Mouse (Mus musculus) midbrain, postnatal 0 days (tissue): ENCODE data around the gene Fads1. TPM values are rescaled to one million over a fixed set of nuclear protein-coding genes. Genes with fewer than 3 reads are reported as not detected.

Experiments used
- ATAC-seq: fragments of 200-750 bp; cut with Nextera tagmentation; 2 replicates; pipeline ENCODE4 v1.8.0; 2017; ENCODE audit warnings: moderate number of reproducible peaks, mild to moderate bottlenecking, moderate TSS enrichment, moderate library complexity; ENCODE audit not compliant: low FRiP score
- DNase-seq: peaks from one replicate; pipeline ENCODE4 v3.0.0-alpha.2; 2015; ENCODE audit warnings: low spot score
- H3K27ac ChIP-seq: fragments of 300-500 bp; sonication (generic); 2 replicates; pipeline ENCODE4 v1.5.1; 2014; ENCODE audit warnings: low read depth, mild to moderate bottlenecking, low read length, mixed read lengths
- H3K27me3 ChIP-seq: fragments of 300-500 bp; sonication (generic); 2 replicates; pipeline ENCODE4 v1.6.1; 2014; ENCODE audit warnings: low read length, control low read depth, mixed read lengths; ENCODE audit not compliant: insufficient read depth
- H3K36me3 ChIP-seq: fragments of 300-500 bp; sonication (generic); 2 replicates; pipeline ENCODE4 v1.6.1; 2014; ENCODE audit warnings: low read length, control low read depth, mixed read lengths; ENCODE audit not compliant: insufficient read depth
- H3K4me1 ChIP-seq: fragments of 300-500 bp; sonication (generic); 2 replicates; pipeline ENCODE4 v1.6.1; 2014; ENCODE audit warnings: mild to moderate bottlenecking, control low read depth, antibody characterized with exemption, low read length, mixed read lengths; ENCODE audit not compliant: insufficient read depth
- H3K4me2 ChIP-seq: fragments of 300-500 bp; sonication (generic); 2 replicates; pipeline ENCODE4 v1.6.1; 2014; ENCODE audit warnings: low read depth, mild to moderate bottlenecking, low read length, mixed read lengths; ENCODE audit not compliant: poor library complexity, severe bottlenecking
- H3K4me3 ChIP-seq: fragments of 300-500 bp; sonication (generic); 2 replicates; pipeline ENCODE4 v1.5.1; 2014; ENCODE audit warnings: low read depth, mild to moderate bottlenecking, low read length, moderate library complexity
- H3K9ac ChIP-seq: fragments of 300-500 bp; sonication (generic); replicated peaks from 2 replicates; pipeline ENCODE4 v1.6.1; 2014; ENCODE audit warnings: mild to moderate bottlenecking, low read length, moderate library complexity, mixed read lengths; ENCODE audit not compliant: poor library complexity, severe bottlenecking
- H3K9me3 ChIP-seq: fragments of 300-500 bp; sonication (generic); 2 replicates; pipeline ENCODE4 v1.6.1; 2016; ENCODE audit warnings: low read length, control low read depth
- CTCF ChIP-seq: IDR thresholded peaks from 2 replicates; pipeline ENCODE4 v1.5.1; 2016; ENCODE audit warnings: antibody characterized with exemption, mild to moderate bottlenecking
- WGBS: fragments of 180-500 bp; shearing (Covaris S2); extraction: QIAGEN DNeasy Blood & Tissue Kit; methylation state at CpG from one replicate; pipeline ENCODE4 v1.1.7; 2014; 5-methylcytosine and 5-hydroxymethylcytosine counted together
- polyA plus RNA-seq: library from polyadenylated mRNA; unstranded; fragments of >200 nt; fragmentation: Nextera tagmentation; extraction: Ambion mirVana; gene quantifications from 2 replicates; pipeline ENCODE4 v1.2.1, GENCODE M21; 2015
- total RNA-seq: library from RNA; depleted of rRNA; stranded (reverse); fragments of >200 nt; gene quantifications from 2 replicates; pipeline ENCODE4 v1.2.3, GENCODE M21; 2014

Gene Fads1
- total and polyA plus RNA-seq, 2 experiments from 2014 or later = 153 to 184 TPM

GRCm38 (mm10) chr19:10225767-10226166, 43.1 kb downstream of the Fads1 start:
- ATAC-seq (no peak), DNase-seq (no peak)
- no peak for TF ChIP-seq CTCF
- no peaks in the 10 kb centered on the region for H3K27me3 ChIP-seq
- no peak overlapping the region for H3K4me2 ChIP-seq
- H3K36me3 ChIP-seq = no peaks in the 10 kb centered on the region
- H3K27ac ChIP-seq = no peak overlapping the region
- H3K4me3 ChIP-seq = no peak overlapping the region
- no peaks in the 10 kb centered on the region for H3K4me1 ChIP-seq
- WGBS = 86% methylated on average over 4 of the region's 4 CpGs
- H3K9me3 ChIP-seq = no peaks in the 10 kb centered on the region
- H3K9ac ChIP-seq = no peak overlapping the region

- DNase-seq (no peak), ATAC-seq (no peak)
- Histone ChIP-seq H3K4me3 (no peak overlapping the region), H3K4me2 (no peak overlapping the region), H3K36me3 (no peaks in the 10 kb centered on the region), H3K9me3 (no peaks in the 10 kb centered on the region), H3K27ac (no peak overlapping the region), H3K27me3 (no peaks in the 10 kb centered on the region; the same call in 1 of the 2 replicates), H3K4me1 (no peaks in the 10 kb centered on the region), H3K9ac (no peak overlapping the region)
- no peak for TF ChIP-seq CTCF
- WGBS = 12% methylated on average over 7 of the region's 7 CpGs
Observed at GRCm38 (mm10) chr19:10231016-10231415, 48.3 kb downstream of the Fads1 start.

GRCm38 (mm10) chr19:10231871-10232270, 49.2 kb downstream of the Fads1 start:
- ATAC-seq = no peak
- Histone ChIP-seq H3K4me1 (no peaks in the 10 kb centered on the region), H3K4me2 (no peak overlapping the region), H3K36me3 (no peaks in the 10 kb centered on the region), H3K9ac (no peak overlapping the region), H3K4me3 (no peak overlapping the region), H3K27me3 (no peaks in the 10 kb centered on the region; the same call in 1 of the 2 replicates), H3K27ac (no peak overlapping the region), H3K9me3 (no peaks in the 10 kb centered on the region)
- no peak for DNase-seq
- no peak for TF ChIP-seq CTCF
- WGBS = 19% methylated on average over 5 of the region's 5 CpGs

DNA sequence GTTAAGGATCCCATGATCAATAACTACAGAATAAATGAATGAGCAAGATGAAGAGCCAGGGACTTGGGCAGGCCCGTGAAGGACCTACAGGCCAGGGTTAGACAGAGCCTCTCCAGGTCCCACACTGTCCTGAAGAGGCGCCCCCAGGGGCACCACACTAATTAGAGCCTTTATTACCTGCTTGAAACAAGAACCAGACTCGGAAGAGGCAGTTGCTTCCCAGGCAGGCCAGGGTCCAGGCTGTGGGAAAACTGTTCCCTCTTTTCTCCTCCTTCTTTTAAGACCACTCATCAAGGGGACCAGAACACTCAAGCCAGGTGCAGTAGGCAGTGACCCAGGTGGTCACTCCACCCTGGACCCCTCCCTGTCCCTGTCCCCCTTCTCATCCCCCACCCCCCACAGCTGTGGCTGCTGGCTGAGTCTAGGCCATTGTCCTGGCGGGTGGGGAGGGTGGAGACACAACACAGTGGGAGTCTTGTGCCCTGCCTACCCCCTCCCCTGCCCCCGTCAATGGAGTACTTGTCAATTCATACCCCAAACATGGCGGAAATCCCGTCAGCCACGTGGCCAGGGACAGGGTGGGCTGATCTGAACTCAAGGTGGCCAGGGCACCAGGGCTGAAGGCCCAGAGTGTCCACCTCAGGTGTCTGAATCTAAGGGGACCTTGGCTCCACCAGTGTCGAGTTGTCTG, 49.8 kb downstream of the Fads1 start:
- no peak overlapping the region for H3K9ac ChIP-seq
- H3K27me3 ChIP-seq = no peaks in the 10 kb centered on the region; the same call in 1 of the 2 replicates
- no peak for DNase-seq
- no peak overlapping the region for H3K4me2 ChIP-seq
- no peak for TF ChIP-seq CTCF
- no peaks in the 10 kb centered on the region for H3K9me3 ChIP-seq
- WGBS = 40% methylated on average over 9 of the region's 9 CpGs
- H3K36me3 ChIP-seq = no peaks in the 10 kb centered on the region
- H3K4me1 ChIP-seq = no peaks in the 10 kb centered on the region
- H3K27ac ChIP-seq = no peak overlapping the region
- no peak overlapping the region for H3K4me3 ChIP-seq
- no peak for ATAC-seq

DNA sequence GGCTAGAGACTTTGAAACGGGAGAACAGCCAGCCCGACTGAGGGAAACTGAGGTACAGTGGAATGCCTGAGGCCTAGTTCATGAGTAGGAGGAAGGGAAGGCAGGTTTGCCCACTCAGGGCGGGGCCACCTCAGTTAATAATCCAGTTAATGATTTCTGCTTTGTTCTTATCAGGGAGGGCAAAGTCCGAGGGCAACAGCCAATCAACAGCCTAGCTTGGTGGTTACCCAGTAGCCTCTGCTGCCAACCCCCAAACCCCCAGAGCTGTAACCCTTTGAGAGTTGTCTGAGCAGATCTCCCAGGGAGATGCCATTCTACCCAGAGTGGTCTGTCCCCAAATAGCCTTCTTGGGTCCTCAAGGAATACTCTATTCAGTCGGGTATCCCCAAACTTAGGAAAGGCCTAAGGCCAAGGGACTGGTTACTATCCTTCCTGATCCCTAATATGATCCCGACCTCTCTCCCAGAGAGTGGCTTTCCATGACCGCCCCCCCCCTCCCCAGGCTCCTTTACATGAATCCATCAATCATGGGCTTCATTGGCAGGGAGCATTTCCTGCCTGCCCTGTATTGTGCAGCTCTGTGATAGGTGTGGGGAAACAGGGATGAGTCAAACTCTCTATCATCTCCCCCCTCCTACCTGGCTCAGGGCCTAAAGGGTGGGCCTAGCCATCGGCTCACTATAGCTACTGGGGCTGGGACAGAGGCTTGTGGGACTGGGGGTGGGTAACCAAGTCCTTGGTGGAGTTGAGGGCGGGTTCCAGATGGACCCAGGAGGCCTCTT, 53.3 kb downstream of the Fads1 start:
- ATAC-seq = no peak
- TF ChIP-seq CTCF = no peak
- no peak for DNase-seq
- no peak overlapping the region for H3K4me2 ChIP-seq
- 84% methylated on average over 9 of the region's 9 CpGs for WGBS
- no peak overlapping the region for H3K27ac ChIP-seq
- H3K4me1 ChIP-seq = no peaks in the 10 kb centered on the region
- no peak overlapping the region for H3K4me3 ChIP-seq
- no peak overlapping the region for H3K9ac ChIP-seq
- H3K36me3 ChIP-seq = no peaks in the 10 kb centered on the region
- H3K9me3 ChIP-seq = no peaks in the 10 kb centered on the region
- peaks cover 6% of the 10 kb centered on the region; the same call in 1 of the 2 replicates for H3K27me3 ChIP-seq

DNA sequence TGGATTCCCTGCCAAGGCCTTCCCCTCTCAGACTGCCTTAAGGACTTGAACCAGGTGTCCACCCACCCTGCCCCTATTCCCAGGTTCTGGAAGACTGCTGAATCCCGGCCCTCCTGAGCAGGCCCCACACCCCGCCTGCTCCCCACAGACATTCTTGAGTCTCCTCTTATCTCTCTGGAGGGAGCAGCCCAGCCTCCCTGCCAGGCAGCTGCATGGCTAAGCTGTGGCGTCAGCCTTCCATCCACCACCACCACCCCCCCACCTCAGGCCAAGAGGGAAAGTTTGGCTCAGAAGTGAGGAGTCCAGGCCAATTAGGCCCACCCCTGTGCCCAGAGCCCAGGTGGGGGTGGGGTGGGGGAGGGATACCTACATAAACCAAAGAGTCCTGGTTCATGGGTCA, 55.8 kb downstream of the Fads1 start:
- Histone ChIP-seq H3K9ac (no peak overlapping the region), H3K9me3 (no peaks in the 10 kb centered on the region), H3K36me3 (no peaks in the 10 kb centered on the region), H3K4me1 (no peaks in the 10 kb centered on the region), H3K4me3 (no peak overlapping the region), H3K27ac (no peak overlapping the region), H3K27me3 (0 out of 2 replicates have a peak, but pooled peaks cover 7% of the 10 kb centered on the region), H3K4me2 (no peak overlapping the region)
- no peak for DNase-seq
- TF ChIP-seq CTCF = no peak
- ATAC-seq = no peak
- WGBS = 66% methylated on average over 3 of the region's 3 CpGs
